Mouse (Mus musculus) midbrain, embryonic 14.5 days (tissue): ENCODE measurements around the gene Dgkh. TPM values are rescaled to one million over a fixed set of nuclear protein-coding genes. Genes with fewer than 3 reads are reported as not detected.
"Not testable (repeated sequence)": the region's sequence is repeated elsewhere in the genome, so short reads cannot be mapped to it uniquely, and the experiment has no call there.

Source experiments
- ATAC-seq: fragments of 200-750 bp; cut with Nextera tagmentation; 2 replicates; pipeline ENCODE4 v1.8.0; 2017; ENCODE audit warnings: moderate number of reproducible peaks, moderate library complexity; ENCODE audit not compliant: low FRiP score, low TSS enrichment
- DNase-seq: peaks from one replicate; pipeline ENCODE4 v3.0.0-alpha.2; 2015
- H3K27ac ChIP-seq: fragments of 300-500 bp; sonication (generic); replicated peaks from 2 replicates; pipeline ENCODE4 v1.5.1; 2014; ENCODE audit warnings: mild to moderate bottlenecking, low read depth, low read length, moderate library complexity
- H3K27me3 ChIP-seq: fragments of 300-500 bp; sonication (generic); 2 replicates; pipeline ENCODE4 v1.6.1; 2014; ENCODE audit warnings: low read length, control low read depth, mixed read lengths; ENCODE audit not compliant: control insufficient read depth, insufficient read depth
- H3K36me3 ChIP-seq: fragments of 300-500 bp; sonication (generic); 2 replicates; pipeline ENCODE4 v1.6.1; 2014; ENCODE audit warnings: low read length, control low read depth; ENCODE audit not compliant: control insufficient read depth, insufficient read depth
- H3K4me1 ChIP-seq: fragments of 300-500 bp; sonication (generic); 2 replicates; pipeline ENCODE4 v1.6.1; 2014; ENCODE audit warnings: mild to moderate bottlenecking, antibody characterized with exemption, low read length, control low read depth; ENCODE audit not compliant: control insufficient read depth, insufficient read depth
- H3K4me2 ChIP-seq: fragments of 300-500 bp; sonication (generic); 2 replicates; pipeline ENCODE4 v1.6.1; 2014; ENCODE audit warnings: mild to moderate bottlenecking, low read length, moderate library complexity
- H3K4me3 ChIP-seq: fragments of 300-500 bp; sonication (generic); replicated peaks from 2 replicates; pipeline ENCODE4 v1.5.1; 2014; ENCODE audit warnings: low read depth, low read length
- H3K9ac ChIP-seq: fragments of 300-500 bp; sonication (generic); replicated peaks from 2 replicates; pipeline ENCODE4 v1.6.1; 2014; ENCODE audit warnings: mild to moderate bottlenecking, low read length, moderate library complexity
- H3K9me3 ChIP-seq: fragments of 300-500 bp; sonication (generic); 2 replicates; pipeline ENCODE4 v1.6.1; 2016; ENCODE audit warnings: low read length, control low read depth, mixed read lengths; ENCODE audit not compliant: control insufficient read depth
- WGBS: fragments of 180-500 bp; shearing (Covaris S2); extraction: QIAGEN DNeasy Blood & Tissue Kit; methylation state at CpG from one replicate; pipeline ENCODE4 v1.1.7; 2014; 5-methylcytosine and 5-hydroxymethylcytosine counted together
- polyA plus RNA-seq: library from polyadenylated mRNA; unstranded; fragments of >200 nt; fragmentation: Nextera tagmentation; extraction: Ambion mirVana; gene quantifications from 2 replicates; pipeline ENCODE4 v1.2.1, GENCODE M21; 2014

Gene Dgkh
- polyA plus RNA-seq, 1 experiment from 2014 or later, result 2.9 TPM

GRCm38 (mm10) chr14:78725976-78726375 is 6.6 kb downstream of the Dgkh start:
- DNase-seq (no peak), ATAC-seq (no peak)
- H3K4me3 ChIP-seq, result 0 out of 2 replicates have a peak overlapping the region, but pooled peaks have one; percentile 56
- 14% methylated on average over 13 of the region's 13 CpGs for WGBS
- no peaks in the 10 kb centered on the region for H3K9me3 ChIP-seq
- H3K27me3 ChIP-seq, result peaks cover 20% of the 10 kb centered on the region; the same call in 1 of the 2 replicates
- peak overlapping the region; percentile 95 for H3K4me2 ChIP-seq
- H3K36me3 ChIP-seq, result no peaks in the 10 kb centered on the region
- peaks cover 14% of the 10 kb centered on the region for H3K4me1 ChIP-seq
- no peak overlapping the region for H3K9ac ChIP-seq
- H3K27ac ChIP-seq, result no peak overlapping the region

- H3K9ac ChIP-seq, result peak overlapping the region; percentile 62
- no peaks in the 10 kb centered on the region for H3K9me3 ChIP-seq
- H3K4me1 ChIP-seq, result peaks cover 14% of the 10 kb centered on the region
- WGBS, result 2% methylated on average over 26 of the region's 26 CpGs
- peak overlapping the region; percentile 56 for H3K4me3 ChIP-seq
- no peak overlapping the region for H3K27ac ChIP-seq
- ATAC-seq, result peak; percentile 11; the same call in 1 of the 2 replicates
- no peaks in the 10 kb centered on the region for H3K36me3 ChIP-seq
- H3K27me3 ChIP-seq, result peaks cover 20% of the 10 kb centered on the region; the same call in 1 of the 2 replicates
- DNase-seq, result peak; percentile 19
- peak overlapping the region; percentile 95 for H3K4me2 ChIP-seq
Measured at GRCm38 (mm10) chr14:78725307-78725956, 7.1 kb downstream of the Dgkh start.

GRCm38 (mm10) chr14:78724414-78725306 is 7.9 kb downstream of the Dgkh start:
- no peaks in the 10 kb centered on the region for H3K36me3 ChIP-seq
- peak overlapping the region; percentile 62 for H3K9ac ChIP-seq
- DNase-seq (peak; percentile 64), ATAC-seq (peak; percentile 58)
- H3K4me2 ChIP-seq, result peak overlapping the region; percentile 95
- H3K4me3 ChIP-seq, result peak overlapping the region; percentile 56
- H3K4me1 ChIP-seq, result peaks cover 14% of the 10 kb centered on the region
- 1% methylated on average over 52 of the region's 52 CpGs for WGBS
- no peak overlapping the region for H3K27ac ChIP-seq
- peaks cover 15% of the 10 kb centered on the region; the same call in 1 of the 2 replicates for H3K27me3 ChIP-seq
- H3K9me3 ChIP-seq, result no peaks in the 10 kb centered on the region

GRCm38 (mm10) chr14:78723655-78724054 is 8.9 kb downstream of the Dgkh start:
- not testable (repeated sequence) for H3K4me2 ChIP-seq, H3K27ac ChIP-seq, H3K9me3 ChIP-seq, DNase-seq, H3K4me3 ChIP-seq, ATAC-seq, H3K9ac ChIP-seq, H3K36me3 ChIP-seq
- Histone ChIP-seq H3K4me1 (peaks cover 14% of the 10 kb centered on the region), H3K27me3 (peaks cover 15% of the 10 kb centered on the region; the same call in 1 of the 2 replicates)
- WGBS, result 91% methylated on average over 4 of the region's 4 CpGs

- WGBS, result 68% methylated on average over 5 of the region's 5 CpGs
- H3K27ac ChIP-seq, result no peak overlapping the region
Measured at GRCm38 (mm10) chr14:78722031-78722430, 10.5 kb downstream of the Dgkh start.

GRCm38 (mm10) chr14:78716035-78716434 is 16.5 kb downstream of the Dgkh start:
- DNase-seq (no peak), ATAC-seq (no peak)
- Histone ChIP-seq H3K27ac (no peak overlapping the region), H3K27me3 (no peaks in the 10 kb centered on the region), H3K9ac (no peak overlapping the region), H3K36me3 (no peaks in the 10 kb centered on the region), H3K4me2 (no peak overlapping the region), H3K4me1 (no peaks in the 10 kb centered on the region), H3K9me3 (no peaks in the 10 kb centered on the region), H3K4me3 (no peak overlapping the region)
- WGBS, result 95% methylated on average over 7 of the region's 7 CpGs

More at GRCm38 (mm10) chr14:78722031-78722430, 10.5 kb downstream of the Dgkh start:
- no peak overlapping the region for H3K9ac ChIP-seq
- no peak overlapping the region for H3K4me3 ChIP-seq
- no peak overlapping the region for H3K4me2 ChIP-seq
- ATAC-seq (no peak), DNase-seq (no peak)
- H3K4me1 ChIP-seq, result peaks cover 14% of the 10 kb centered on the region
- no peaks in the 10 kb centered on the region for H3K36me3 ChIP-seq
- peaks cover 15% of the 10 kb centered on the region; the same call in 1 of the 2 replicates for H3K27me3 ChIP-seq
- no peaks in the 10 kb centered on the region for H3K9me3 ChIP-seq

GRCm38 (mm10) chr14:78712565-78713148 is 19.9 kb downstream of the Dgkh start:
- no peaks in the 10 kb centered on the region for H3K4me1 ChIP-seq
- no peak for ATAC-seq
- no peak overlapping the region for H3K27ac ChIP-seq
- no peak for DNase-seq
- H3K36me3 ChIP-seq, result no peaks in the 10 kb centered on the region
- no peak overlapping the region for H3K9ac ChIP-seq
- H3K4me3 ChIP-seq, result no peak overlapping the region
- H3K4me2 ChIP-seq, result no peak overlapping the region
- H3K9me3 ChIP-seq, result no peaks in the 10 kb centered on the region
- WGBS, result 54% methylated on average over 20 of the region's 20 CpGs
- no peaks in the 10 kb centered on the region for H3K27me3 ChIP-seq

GRCm38 (mm10) chr14:78710647-78711046 is 21.9 kb downstream of the Dgkh start:
- Histone ChIP-seq H3K9ac (no peak overlapping the region), H3K36me3 (no peaks in the 10 kb centered on the region)

More at GRCm38 (mm10) chr14:78710647-78711046, 21.9 kb downstream of the Dgkh start:
- WGBS, result 83% methylated on average over 4 of the region's 4 CpGs
- Histone ChIP-seq H3K4me3 (no peak overlapping the region), H3K27ac (no peak overlapping the region), H3K4me2 (no peak overlapping the region), H3K27me3 (no peaks in the 10 kb centered on the region), H3K4me1 (no peaks in the 10 kb centered on the region), H3K9me3 (no peaks in the 10 kb centered on the region)
- ATAC-seq (no peak), DNase-seq (no peak)
